Mouse (Mus musculus) common myeloid progenitor, adult 5-6 weeks (primary cell): ENCODE measurements around the gene Ets1. TPM values are rescaled to one million over a fixed set of nuclear protein-coding genes. Genes with fewer than 3 reads are reported as not detected.

Experiments used
- ATAC-seq: replicated peaks from 2 replicates; pipeline ENCODE4 v1.8.0; 2016; ENCODE audit warnings: low read depth, mild to moderate bottlenecking, moderate TSS enrichment, inconsistent platforms; ENCODE audit not compliant: poor library complexity, severe bottlenecking
- total RNA-seq: library from RNA; stranded (forward); fragments of 200-1000, 187-1606 nt; gene quantifications from 2 replicates; pipeline ENCODE4 v1.2.3, GENCODE M21; 2017

Ets1 gene
- total RNA-seq, 1 experiment from 2014 or later = 8.4 TPM

GRCm38 (mm10) chr9:32661071-32661470 lies 25.1 kb downstream of the Ets1 start:
- no peak for ATAC-seq

- ATAC-seq = 0 out of 2 replicates have a peak, but pooled peaks have one; percentile 22
Measured at GRCm38 (mm10) chr9:32661561-32661960, 25.5 kb downstream of the Ets1 start.

GRCm38 (mm10) chr9:32666611-32667517 lies 30.8 kb downstream of the Ets1 start:
- ATAC-seq = no peak

GRCm38 (mm10) chr9:32667518-32667908 lies 31.5 kb downstream of the Ets1 start:
- ATAC-seq = no peak

- ATAC-seq = peak; percentile 48
Measured at GRCm38 (mm10) chr9:32668075-32668673, 32.2 kb downstream of the Ets1 start.

GRCm38 (mm10) chr9:32669397-32669796 lies 33.4 kb downstream of the Ets1 start:
- ATAC-seq = no peak

- ATAC-seq = peak; percentile 82
Measured at GRCm38 (mm10) chr9:32671970-32672859, 36.2 kb downstream of the Ets1 start.

GRCm38 (mm10) chr9:32673923-32674322 lies 37.9 kb downstream of the Ets1 start:
- no peak for ATAC-seq

GRCm38 (mm10) chr9:32675671-32676409 lies 39.8 kb downstream of the Ets1 start:
- no peak for ATAC-seq

- ATAC-seq = 0 out of 2 replicates have a peak, but pooled peaks have one; percentile 23
Measured at GRCm38 (mm10) chr9:32676480-32676879, 40.5 kb downstream of the Ets1 start.

GRCm38 (mm10) chr9:32677646-32678045 lies 41.6 kb downstream of the Ets1 start:
- no peak for ATAC-seq

- ATAC-seq = no peak
Measured at GRCm38 (mm10) chr9:32678120-32678757, 42.2 kb downstream of the Ets1 start.

- no peak for ATAC-seq
Measured at GRCm38 (mm10) chr9:32679531-32679930, 43.5 kb downstream of the Ets1 start.

- no peak for ATAC-seq
Measured at GRCm38 (mm10) chr9:32680201-32680600, 44.2 kb downstream of the Ets1 start.

GRCm38 (mm10) chr9:32685793-32686558 lies 50.0 kb downstream of the Ets1 start:
- ATAC-seq = peak; percentile 71

GRCm38 (mm10) chr9:32688351-32688750 lies 52.3 kb downstream of the Ets1 start:
- no peak for ATAC-seq

GRCm38 (mm10) chr9:32691151-32691925 lies 55.3 kb downstream of the Ets1 start:
- no peak for ATAC-seq

- no peak for ATAC-seq
Measured at GRCm38 (mm10) chr9:32692944-32693343, 56.9 kb downstream of the Ets1 start.
